Mouse (Mus musculus): ENCODE measurements around the gene Xxylt1.

GRCm38 (mm10) chr16:30937665-30938064 lies 143.6 kb downstream of the Xxylt1 start:
- TF ChIP-seq POLR2A (IDR thresholded peaks at IDR 0.05; ENCODE audit: borderline replicate concordance, low read depth, low read length) = no peak
- no peak for TF ChIP-seq CTCF (IDR thresholded peaks at IDR 0.05; ENCODE audit: low read depth, low read length)
